Mouse (Mus musculus): ENCODE results near the gene Nepro. TPM values are rescaled to one million over a fixed set of nuclear protein-coding genes. Genes with fewer than 3 reads are reported as not detected.

Nepro gene
- polyA plus RNA-seq (2021): 12.2 TPM

GRCm38 (mm10) chr16:44724083-44724787 lies at the start of gene Nepro:
Gene Nepro, plus strand, starts transcription at chr16:44724301.
- in situ Hi-C loops (cut with MboI; ENCODE audit: low pct_unique_long_range_greater_than_20kb): loop anchor here (10.0 kb wide), 1 partner anchor 239 kb away; no protein-coding TSS in a partner anchor
- DNase-seq (ENCODE audit: low read depth, low spot score): peak; percentile 49
- POLR2A ChIA-PET: interaction anchor here (0.9 to 1.7 kb wide), 3 partner anchors 18 to 426 kb away, joined by 3 to 4 read pairs (median 3); no protein-coding TSS in a partner anchor
- H3K27me3 ChIP-seq: no peaks in the 10 kb centered on the region
- ATAC-seq: peak; percentile 94
- no peak for TF ChIP-seq CTCF (IDR thresholded peaks at IDR 0.05)
- CTCF ChIA-PET: no interaction called here

- ChIA-PET POLR2A (no interaction called here), CTCF (no interaction called here)
- DNase-seq (ENCODE audit: low read depth, low spot score): no peak
- H3K27me3 ChIP-seq: no peaks in the 10 kb centered on the region
- TF ChIP-seq CTCF (IDR thresholded peaks at IDR 0.05): no peak
- no peak for ATAC-seq
- in situ Hi-C loops (cut with MboI; ENCODE audit: low pct_unique_long_range_greater_than_20kb): no loop called here
Measured at GRCm38 (mm10) chr16:44676357-44676756, 47.7 kb upstream of the Nepro start.

- in situ Hi-C loops (cut with MboI; ENCODE audit: low pct_unique_long_range_greater_than_20kb): no loop called here
- DNase-seq (ENCODE audit: low read depth, low spot score): no peak
- no peak for TF ChIP-seq CTCF (IDR thresholded peaks at IDR 0.05)
- no peak for ATAC-seq
- CTCF ChIA-PET: no interaction called here
- H3K27me3 ChIP-seq: no peaks in the 10 kb centered on the region
- POLR2A ChIA-PET: no interaction called here
Measured at GRCm38 (mm10) chr16:44679082-44679481, 45.0 kb upstream of the Nepro start.

GRCm38 (mm10) chr16:44679503-44679971 lies 44.6 kb upstream of the Nepro start:
- no peak for TF ChIP-seq CTCF (IDR thresholded peaks at IDR 0.05)
- DNase-seq (ENCODE audit: low read depth, low spot score) (no peak), ATAC-seq (no peak)
- H3K27me3 ChIP-seq: no peaks in the 10 kb centered on the region
- ChIA-PET CTCF (no interaction called here), POLR2A (no interaction called here)
- in situ Hi-C loops (cut with MboI; ENCODE audit: low pct_unique_long_range_greater_than_20kb): no loop called here

- ATAC-seq (no peak), DNase-seq (ENCODE audit: low read depth, low spot score) (no peak)
- POLR2A ChIA-PET: no interaction called here
- no peak for TF ChIP-seq CTCF (IDR thresholded peaks at IDR 0.05)
- no peaks in the 10 kb centered on the region for H3K27me3 ChIP-seq
- CTCF ChIA-PET: no interaction called here
- in situ Hi-C loops (cut with MboI; ENCODE audit: low pct_unique_long_range_greater_than_20kb): no loop called here
Measured at GRCm38 (mm10) chr16:44680756-44681498, 43.2 kb upstream of the Nepro start.

- in situ Hi-C loops (cut with MboI; ENCODE audit: low pct_unique_long_range_greater_than_20kb): no loop called here
- DNase-seq (ENCODE audit: low read depth, low spot score) (peak; percentile 49), ATAC-seq (peak; percentile 74)
- no peak for TF ChIP-seq CTCF (IDR thresholded peaks at IDR 0.05)
- H3K27me3 ChIP-seq: no peaks in the 10 kb centered on the region
- ChIA-PET CTCF (interaction anchor here (0.9 to 1.2 kb wide), 4 partner anchors 9 to 41 kb away, joined by 3 to 4 read pairs (median 3); no protein-coding TSS in a partner anchor), POLR2A (interaction anchor here (0.5 kb wide), 1 partner anchor 81 kb away, joined by 6 read pairs; no protein-coding TSS in a partner anchor)
Measured at GRCm38 (mm10) chr16:44684646-44685045, 39.5 kb upstream of the Nepro start.

GRCm38 (mm10) chr16:44685401-44685800 lies 38.7 kb upstream of the Nepro start:
- CTCF ChIA-PET: interaction anchor here (0.9 to 1.2 kb wide), 3 partner anchors 8 to 42 kb away, joined by 3 read pairs; no protein-coding TSS in a partner anchor
- ATAC-seq (no peak), DNase-seq (ENCODE audit: low read depth, low spot score) (no peak)
- H3K27me3 ChIP-seq: no peaks in the 10 kb centered on the region
- in situ Hi-C loops (cut with MboI; ENCODE audit: low pct_unique_long_range_greater_than_20kb): no loop called here
- POLR2A ChIA-PET: no interaction called here
- no peak for TF ChIP-seq CTCF (IDR thresholded peaks at IDR 0.05)

- CTCF ChIA-PET: no interaction called here
- DNase-seq (ENCODE audit: low read depth, low spot score) (no peak), ATAC-seq (no peak)
- POLR2A ChIA-PET: no interaction called here
- in situ Hi-C loops (cut with MboI; ENCODE audit: low pct_unique_long_range_greater_than_20kb): no loop called here
- no peak for TF ChIP-seq CTCF (IDR thresholded peaks at IDR 0.05)
- no peaks in the 10 kb centered on the region for H3K27me3 ChIP-seq
Measured at GRCm38 (mm10) chr16:44686991-44687718, 36.9 kb upstream of the Nepro start.

GRCm38 (mm10) chr16:44687719-44688420 lies 36.2 kb upstream of the Nepro start:
- CTCF ChIA-PET: no interaction called here

GRCm38 (mm10) chr16:44688507-44688906 lies 35.6 kb upstream of the Nepro start:
- no peak for DNase-seq (ENCODE audit: low read depth, low spot score)
- ATAC-seq: no peak
- no peaks in the 10 kb centered on the region for H3K27me3 ChIP-seq
- ChIA-PET POLR2A (interaction anchor here (1.4 kb wide), 1 partner anchor 9 kb away, joined by 3 read pairs; no protein-coding TSS in a partner anchor), CTCF (no interaction called here)
- in situ Hi-C loops (cut with MboI; ENCODE audit: low pct_unique_long_range_greater_than_20kb): no loop called here
- TF ChIP-seq CTCF (IDR thresholded peaks at IDR 0.05): no peak

More at GRCm38 (mm10) chr16:44687719-44688420, 36.2 kb upstream of the Nepro start:
- H3K27me3 ChIP-seq: no peaks in the 10 kb centered on the region
- no peak for TF ChIP-seq CTCF (IDR thresholded peaks at IDR 0.05)
- ATAC-seq (no peak), DNase-seq (ENCODE audit: low read depth, low spot score) (no peak)
- POLR2A ChIA-PET: interaction anchor here (1.4 kb wide), 1 partner anchor 9 kb away, joined by 3 read pairs; no protein-coding TSS in a partner anchor
- in situ Hi-C loops (cut with MboI; ENCODE audit: low pct_unique_long_range_greater_than_20kb): no loop called here
